Mouse (Mus musculus) megakaryocyte-erythroid progenitor cell, adult 5 weeks (primary cell): ENCODE measurements around the gene Map3k9. TPM values are rescaled to one million over a fixed set of nuclear protein-coding genes. Genes with fewer than 3 reads are reported as not detected.

Experiments used
- polyA plus RNA-seq: library from polyadenylated mRNA; stranded (reverse); fragments of >175 nt; gene quantifications from 2 replicates; pipeline ENCODE4 v1.2.3, GENCODE M21; 2012

Gene Map3k9
- polyA plus RNA-seq: 1.9 and 2.5 TPM in 2 replicates

GRCm38 (mm10) chr12:81781105-81781909 lies at the start of gene Map3k9:
TSS of gene Map3k9 (minus strand) at chr12:81781175.

Other genes starting within 250 kb of the Map3k9 start
- gene Gm20498, start 248.3 kb downstream of the Map3k9 start, polyA plus RNA-seq: 47.0 and 47.9 TPM in 2 replicates
- 1.4 and 1.5 TPM in 2 replicates for gene Synj2bp, start 248.3 kb downstream of the Map3k9 start, polyA plus RNA-seq
- gene Adam21, start 212.7 kb downstream of the Map3k9 start, polyA plus RNA-seq: 0.04 TPM in 1 of 2 replicates, not detected in the other
- gene Med6, start 186.2 kb downstream of the Map3k9 start, polyA plus RNA-seq: 0.85 and 2.2 TPM in 2 replicates
- gene Ttc9, start 149.9 kb downstream of the Map3k9 start, polyA plus RNA-seq: not detected in 2 replicates
- 12.7 and 16.2 TPM in 2 replicates for gene Pcnx, start 78.8 kb upstream of the Map3k9 start, polyA plus RNA-seq